Mouse (Mus musculus) forebrain, embryonic 11.5 days (tissue): ENCODE measurements around the gene Atp6v1f. TPM values are rescaled to one million over a fixed set of nuclear protein-coding genes. Genes with fewer than 3 reads are reported as not detected.

ENCODE experiments used
- ATAC-seq: fragments of 200-750 bp; cut with Nextera tagmentation; replicated peaks from 2 replicates; pipeline ENCODE4 v1.8.0; 2017; ENCODE audit warnings: moderate TSS enrichment; ENCODE audit not compliant: low FRiP score
- DNase-seq: peaks from one replicate; pipeline ENCODE4 v3.0.0-alpha.2; 2017; ENCODE audit warnings: low spot score
- H3K27ac ChIP-seq: fragments of 300-500 bp; sonication (generic); 2 replicates; pipeline ENCODE4 v1.5.1; 2014; ENCODE audit warnings: low read depth, low read length
- H3K27me3 ChIP-seq: fragments of 300-500 bp; sonication (generic); 2 replicates; pipeline ENCODE4 v1.6.1; 2014; ENCODE audit warnings: mild to moderate bottlenecking, low read length, mixed read lengths; ENCODE audit not compliant: control insufficient read depth, insufficient read depth
- H3K36me3 ChIP-seq: fragments of 300-500 bp; sonication (generic); 2 replicates; pipeline ENCODE4 v1.6.1; 2014; ENCODE audit warnings: mild to moderate bottlenecking, low read length, moderate library complexity, mixed read lengths; ENCODE audit not compliant: control insufficient read depth, insufficient read depth
- H3K4me1 ChIP-seq: fragments of 300-500 bp; sonication (generic); replicated peaks from 2 replicates; pipeline ENCODE4 v1.6.1; 2014; ENCODE audit warnings: low read length, mixed read lengths; ENCODE audit not compliant: control insufficient read depth, insufficient read depth
- H3K4me2 ChIP-seq: fragments of 300-500 bp; sonication (generic); 2 replicates; pipeline ENCODE4 v1.6.1; 2014; ENCODE audit warnings: low read depth, mild to moderate bottlenecking, low read length, moderate library complexity, mixed read lengths; ENCODE audit not compliant: severe bottlenecking
- H3K4me3 ChIP-seq: fragments of 300-500 bp; sonication (generic); 2 replicates; pipeline ENCODE4 v1.5.1; 2014; ENCODE audit warnings: low read depth, low read length
- H3K9ac ChIP-seq: fragments of 300-500 bp; sonication (generic); 2 replicates; pipeline ENCODE4 v1.6.1; 2014; ENCODE audit warnings: low read length
- H3K9me3 ChIP-seq: fragments of 300-500 bp; sonication (generic); 2 replicates; pipeline ENCODE4 v1.6.1; 2016; ENCODE audit warnings: low read length, mixed read lengths; ENCODE audit not compliant: control insufficient read depth
- WGBS: fragments of 180-500 bp; shearing (Covaris S2); extraction: QIAGEN DNeasy Blood & Tissue Kit; methylation state at CpG from one replicate; pipeline ENCODE4 v1.1.7; 2014; 5-methylcytosine and 5-hydroxymethylcytosine counted together
- polyA plus RNA-seq: library from polyadenylated mRNA; unstranded; fragments of >200 nt; fragmentation: Nextera tagmentation; extraction: Ambion mirVana; gene quantifications from 2 replicates; pipeline ENCODE4 v1.2.1, GENCODE M21; 2014

Atp6v1f gene
- polyA plus RNA-seq, 1 experiment from 2014 or later = 164 TPM

GRCm38 (mm10) chr6:29473941-29474691 lies 6.6 kb downstream of the Atp6v1f start:
- 0 out of 2 replicates have a peak, but pooled peaks cover 2% of the 10 kb centered on the region for H3K27me3 ChIP-seq
- no peaks in the 10 kb centered on the region; the same call in 1 of the 2 replicates for H3K36me3 ChIP-seq
- DNase-seq (peak; percentile 92), ATAC-seq (peak; percentile 95)
- peaks cover 3% of the 10 kb centered on the region; the same call in 1 of the 2 replicates for H3K4me1 ChIP-seq
- peak overlapping the region; percentile 73 for H3K4me2 ChIP-seq
- H3K4me3 ChIP-seq = peak overlapping the region; percentile 37
- 2% methylated on average over 33 of the region's 33 CpGs for WGBS
- H3K9me3 ChIP-seq = no peaks in the 10 kb centered on the region
- H3K27ac ChIP-seq = no peak overlapping the region
- peak overlapping the region; percentile 43 for H3K9ac ChIP-seq

- Histone ChIP-seq H3K4me1 (peaks cover 3% of the 10 kb centered on the region; the same call in 1 of the 2 replicates), H3K27ac (no peak overlapping the region), H3K9ac (no peak overlapping the region), H3K36me3 (no peaks in the 10 kb centered on the region; the same call in 1 of the 2 replicates), H3K27me3 (0 out of 2 replicates have a peak, but pooled peaks cover 2% of the 10 kb centered on the region), H3K4me2 (no peak overlapping the region), H3K4me3 (no peak overlapping the region), H3K9me3 (no peaks in the 10 kb centered on the region)
- no peak for ATAC-seq
- no peak for DNase-seq
- WGBS = 53% methylated on average over 2 of the region's 2 CpGs
Observed at GRCm38 (mm10) chr6:29474736-29475135, 7.2 kb downstream of the Atp6v1f start.

GRCm38 (mm10) chr6:29482691-29483090 lies 15.2 kb downstream of the Atp6v1f start:
- Histone ChIP-seq H3K9me3 (no peaks in the 10 kb centered on the region), H3K9ac (no peak overlapping the region), H3K4me1 (no peaks in the 10 kb centered on the region), H3K4me3 (no peak overlapping the region), H3K27me3 (peaks cover 2% of the 10 kb centered on the region; the same call in 1 of the 2 replicates), H3K4me2 (no peak overlapping the region), H3K27ac (no peak overlapping the region), H3K36me3 (no peaks in the 10 kb centered on the region)
- DNase-seq = no peak
- WGBS = 92% methylated on average over 13 of the region's 13 CpGs
- ATAC-seq = no peak

GRCm38 (mm10) chr6:29484716-29485559 lies 17.4 kb downstream of the Atp6v1f start:
- Histone ChIP-seq H3K27ac (no peak overlapping the region), H3K9me3 (no peaks in the 10 kb centered on the region), H3K4me3 (peak overlapping the region; percentile 30), H3K27me3 (peaks cover 2% of the 10 kb centered on the region; the same call in 1 of the 2 replicates), H3K4me1 (no peaks in the 10 kb centered on the region), H3K36me3 (no peaks in the 10 kb centered on the region), H3K9ac (peak overlapping the region; percentile 35; the same call in 1 of the 2 replicates), H3K4me2 (peak overlapping the region; percentile 58)
- ATAC-seq = peak; percentile 66
- DNase-seq = peak; percentile 93
- 4% methylated on average over 26 of the region's 26 CpGs for WGBS

GRCm38 (mm10) chr6:29485951-29486350 lies 18.4 kb downstream of the Atp6v1f start:
- Histone ChIP-seq H3K4me3 (no peak overlapping the region), H3K27ac (no peak overlapping the region), H3K4me2 (no peak overlapping the region), H3K4me1 (no peaks in the 10 kb centered on the region), H3K27me3 (peaks cover 2% of the 10 kb centered on the region; the same call in 1 of the 2 replicates), H3K9ac (no peak overlapping the region), H3K9me3 (no peaks in the 10 kb centered on the region), H3K36me3 (no peaks in the 10 kb centered on the region)
- WGBS = 64% methylated on average over 2 of the region's 2 CpGs
- ATAC-seq = no peak
- DNase-seq = no peak

GRCm38 (mm10) chr6:29494101-29494500 lies 26.6 kb downstream of the Atp6v1f start:
- H3K9me3 ChIP-seq = no peaks in the 10 kb centered on the region
- H3K4me3 ChIP-seq = no peak overlapping the region
- H3K4me1 ChIP-seq = no peaks in the 10 kb centered on the region
- H3K27me3 ChIP-seq = peaks cover 15% of the 10 kb centered on the region
- H3K27ac ChIP-seq = no peak overlapping the region
- DNase-seq = no peak
- no peak overlapping the region for H3K9ac ChIP-seq
- ATAC-seq = no peak
- H3K36me3 ChIP-seq = no peaks in the 10 kb centered on the region
- WGBS = 87% methylated on average over 4 of the region's 4 CpGs
- H3K4me2 ChIP-seq = no peak overlapping the region

- 16% methylated on average over 23 of the region's 25 CpGs for WGBS
- Histone ChIP-seq H3K27ac (no peak overlapping the region), H3K4me2 (peak overlapping the region; percentile 18; the same call in 1 of the 2 replicates), H3K9me3 (no peaks in the 10 kb centered on the region), H3K36me3 (no peaks in the 10 kb centered on the region), H3K4me1 (no peaks in the 10 kb centered on the region), H3K4me3 (no peak overlapping the region), H3K27me3 (peaks cover 15% of the 10 kb centered on the region), H3K9ac (no peak overlapping the region)
- no peak for DNase-seq
- ATAC-seq = no peak
Observed at GRCm38 (mm10) chr6:29496270-29496669, 28.8 kb downstream of the Atp6v1f start.

DNA sequence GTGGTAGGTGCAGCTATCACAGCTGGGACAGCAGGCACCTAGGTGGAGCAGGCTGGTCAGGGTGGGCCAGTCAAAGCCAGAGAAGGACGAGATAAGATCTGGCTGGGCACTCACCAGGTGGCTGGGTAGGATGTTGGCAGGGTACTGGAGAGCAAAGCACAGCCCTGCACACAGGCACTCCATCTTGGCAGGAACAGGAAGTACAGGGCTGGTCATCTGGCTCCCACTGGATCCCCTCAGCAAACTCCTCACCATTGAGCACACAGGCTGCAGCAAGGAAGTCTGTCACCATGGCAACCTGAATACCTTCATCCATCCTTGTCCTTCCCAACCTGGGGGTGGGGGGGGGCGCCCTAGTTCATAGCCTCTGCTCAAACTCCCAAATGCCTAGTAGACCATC lies 30.3 kb downstream of the Atp6v1f start:
- ATAC-seq = no peak
- no peak overlapping the region for H3K9ac ChIP-seq
- no peak overlapping the region for H3K4me3 ChIP-seq
- WGBS = 48% methylated on average over 2 of the region's 2 CpGs
- DNase-seq = no peak
- no peak overlapping the region for H3K27ac ChIP-seq
- no peaks in the 10 kb centered on the region for H3K4me1 ChIP-seq
- H3K36me3 ChIP-seq = no peaks in the 10 kb centered on the region
- H3K9me3 ChIP-seq = no peaks in the 10 kb centered on the region
- H3K4me2 ChIP-seq = no peak overlapping the region
- H3K27me3 ChIP-seq = peaks cover 15% of the 10 kb centered on the region
